Mouse (Mus musculus): ENCODE measurements around the gene Ctf1. TPM values are rescaled to one million over a fixed set of nuclear protein-coding genes. Genes with fewer than 3 reads are reported as not detected.

Gene Ctf1
- total RNA-seq, 2 experiments from 2014 or later: 2.1 to 2.4 TPM

- peak; percentile 67 to 73 for DNase-seq
Observed at GRCm38 (mm10) chr7:127744366-127745045, 32.0 kb downstream of the Ctf1 start, which contains the start of gene Fbxl19. TSS of gene Fbxl19 (plus strand) at chr7:127744543.

- DNase-seq: peak; percentile 92 to 94
Observed at GRCm38 (mm10) chr7:127745251-127745651, 32.7 kb downstream of the Ctf1 start.

- peak; percentile 97 for DNase-seq
Observed at GRCm38 (mm10) chr7:127745652-127746493, 33.3 kb downstream of the Ctf1 start.

- no peak for DNase-seq
Observed at GRCm38 (mm10) chr7:127746494-127747491, 34.3 kb downstream of the Ctf1 start.

GRCm38 (mm10) chr7:127747559-127748234 is 35.2 kb downstream of the Ctf1 start:
- DNase-seq: no peak

- no peak for DNase-seq
Observed at GRCm38 (mm10) chr7:127748235-127748560, 35.7 kb downstream of the Ctf1 start.

- DNase-seq: peak in 1 of 2 experiments; percentile 32
Observed at GRCm38 (mm10) chr7:127750131-127751127, 37.9 kb downstream of the Ctf1 start.

- DNase-seq: no peak
Observed at GRCm38 (mm10) chr7:127751619-127752018, 39.1 kb downstream of the Ctf1 start.

- no peak for DNase-seq
Observed at GRCm38 (mm10) chr7:127752069-127752468, 39.5 kb downstream of the Ctf1 start.

GRCm38 (mm10) chr7:127753158-127753557 is 40.6 kb downstream of the Ctf1 start:
- no peak for DNase-seq

GRCm38 (mm10) chr7:127753741-127754140 is 41.2 kb downstream of the Ctf1 start:
- DNase-seq: no peak

- no peak for DNase-seq
Observed at GRCm38 (mm10) chr7:127759716-127760115, 47.2 kb downstream of the Ctf1 start.

- DNase-seq: no peak
Observed at GRCm38 (mm10) chr7:127760478-127760877, 47.9 kb downstream of the Ctf1 start.

- peak in 1 of 2 experiments; percentile 56 for DNase-seq
Observed at GRCm38 (mm10) chr7:127761026-127761425, 48.5 kb downstream of the Ctf1 start.

- no peak for DNase-seq
Observed at GRCm38 (mm10) chr7:127763642-127764041, 51.1 kb downstream of the Ctf1 start.

- DNase-seq: no peak
Observed at GRCm38 (mm10) chr7:127765756-127766155, 53.2 kb downstream of the Ctf1 start.

- no peak for DNase-seq
Observed at GRCm38 (mm10) chr7:127766851-127767609, 54.5 kb downstream of the Ctf1 start.

Data from layer of hippocampus, postnatal 36 days (tissue).